Mouse (Mus musculus): ENCODE data around the gene Limd2.

DNA sequence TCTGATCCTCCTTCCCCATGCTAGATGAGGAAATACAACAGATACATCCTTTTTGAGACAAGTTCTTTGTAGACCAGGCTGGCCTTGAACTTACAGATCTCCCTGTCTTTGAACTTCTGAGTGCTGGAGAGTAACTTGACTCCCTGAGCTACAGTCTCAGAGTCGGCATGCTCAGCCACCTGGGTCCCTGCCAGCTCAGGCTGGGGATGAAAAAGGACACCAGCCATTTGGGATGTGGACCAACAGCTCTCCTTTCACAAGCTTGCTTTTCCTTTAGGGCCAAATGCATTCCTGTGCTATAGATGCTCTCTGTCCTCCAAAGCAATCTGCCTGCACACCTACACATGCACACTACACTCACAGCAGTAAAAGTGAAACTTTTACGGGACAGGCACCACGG, 14.4 kb upstream of the Limd2 start:
- TF ChIP-seq CTCF (IDR thresholded peaks at IDR 0.05; ENCODE audit: insufficient read depth, low read length) = no peak
- no peak for TF ChIP-seq POLR2A (IDR thresholded peaks at IDR 0.05; ENCODE audit: borderline replicate concordance, extremely low read depth, low read depth, low read length)
